Mouse (Mus musculus) C2C12 (cell line): ENCODE data around the gene Fez2. TPM values are rescaled to one million over a fixed set of nuclear protein-coding genes. Genes with fewer than 3 reads are reported as not detected.
A peak's percentile ranks its signal among the peaks of the same experiment; 100 is the strongest.

Experiments
- H3K27me3 ChIP-seq: one replicate; pipeline ENCODE4 v1.6.1; 2011; ENCODE audit not compliant: control insufficient read depth, insufficient read depth, insufficient read length
- H3K36me3 ChIP-seq: one replicate; pipeline ENCODE4 v1.6.1; 2011; ENCODE audit not compliant: control insufficient read depth, insufficient read depth
- H3K4me3 ChIP-seq: one replicate; pipeline ENCODE4 v1.5.1; 2011; ENCODE audit warnings: mild to moderate bottlenecking, control low read depth; ENCODE audit not compliant: poor library complexity, insufficient read depth, severe bottlenecking
- H3K79me2 ChIP-seq: one replicate; pipeline ENCODE4 v1.6.1; 2011; ENCODE audit not compliant: control insufficient read depth, insufficient read depth
- H3K79me3 ChIP-seq: one replicate; pipeline ENCODE4 v1.6.1; 2011; ENCODE audit warnings: low read depth, control low read depth
- H3ac ChIP-seq: one replicate; pipeline ENCODE3; 2011; ENCODE audit warnings: low read depth; ENCODE audit not compliant: control insufficient read depth, insufficient read length
- CEBPB ChIP-seq: IDR thresholded peaks from one replicate; pipeline ENCODE4 v1.6.1; 2011; ENCODE audit warnings: low read depth, mild to moderate bottlenecking, control low read depth, moderate library complexity
- CTCF ChIP-seq: IDR thresholded peaks from one replicate; pipeline ENCODE4 v1.5.1; 2011; ENCODE audit not compliant: control insufficient read depth, insufficient read depth, insufficient read length
- FOSL1 ChIP-seq: IDR thresholded peaks from one replicate; pipeline ENCODE4 v1.8.0; 2011; ENCODE audit warnings: mild to moderate bottlenecking, low read length; ENCODE audit not compliant: poor library complexity, insufficient read depth, severe bottlenecking
- MAX ChIP-seq: IDR thresholded peaks from one replicate; pipeline ENCODE4 v1.6.1; 2011; ENCODE audit warnings: mild to moderate bottlenecking, control low read depth
- MYOD1 ChIP-seq: IDR thresholded peaks from one replicate; pipeline ENCODE4 v1.6.1; 2011; ENCODE audit warnings: low read depth; ENCODE audit not compliant: control insufficient read depth, insufficient read length
- MYOG ChIP-seq: IDR thresholded peaks from one replicate; pipeline ENCODE4 v1.6.1; 2011; ENCODE audit not compliant: control insufficient read depth, insufficient read length; ENCODE audit errors: extremely low read depth
- USF1 ChIP-seq: IDR thresholded peaks from one replicate; pipeline ENCODE4 v1.6.1; 2011; ENCODE audit warnings: low read depth, mild to moderate bottlenecking, control low read depth, moderate library complexity
- long read RNA-seq, 2 experiments: library from polyadenylated mRNA; unstranded; transcript quantifications; one replicate each; pipeline ENCODE4 v2.0.0; 2019 to 2020
- polyA plus RNA-seq: library from polyadenylated mRNA; unstranded; fragments of >200 nt; fragmentation: generic; extraction: Trizol; gene quantifications from one replicate; pipeline ENCODE4 v1.2.1, GENCODE M21; 2012; ENCODE audit warnings: missing spikeins

The Fez2 gene
- 31.9 TPM for polyA plus RNA-seq
- long read RNA-seq, experiment 1, transcript Fez2-201 (8 exons, 1,939 nt), result major isoform, 50 of 60 reads
- long read RNA-seq, experiment 1, partial matches to known transcripts, result 4 of 60 reads
- long read RNA-seq, experiment 1, other reads (novel, unspliced or antisense), result 6 of 60 reads
- long read RNA-seq, experiment 2, transcript Fez2-201 (8 exons, 1,939 nt), result major isoform, 644 of 716 reads
- long read RNA-seq, experiment 2, transcript Fez2-202 (9 exons, 2,041 nt), result minor isoform, 9 of 716 reads
- long read RNA-seq, experiment 2, partial matches to known transcripts, result 28 of 716 reads
- long read RNA-seq, experiment 2, other reads (novel, unspliced or antisense), result 29 of 716 reads

GRCm38 (mm10) chr17:78417381-78418281 lies at the start of gene Fez2:
Fez2 (minus strand) TSS chr17:78418152.
- H3K79me2 ChIP-seq, result peaks cover 35% of the 10 kb centered on the region
- TF ChIP-seq USF1 (no peak), MYOD1 (no peak), CEBPB (no peak)
- H3K4me3 ChIP-seq, result peak within 1 kb of the TSS; percentile 69
- H3ac ChIP-seq, result peak within 1 kb of the TSS; percentile 78
- peaks cover 22% of the 10 kb centered on the region for H3K79me3 ChIP-seq
- no peaks in the 10 kb centered on the region for H3K36me3 ChIP-seq
- H3K27me3 ChIP-seq, result no peaks in the 10 kb centered on the region

- Histone ChIP-seq H3K36me3 (no peaks in the 10 kb centered on the region), H3K27me3 (no peaks in the 10 kb centered on the region)
- TF ChIP-seq CTCF (no peak), MYOD1 (no peak), MAX (no peak), USF1 (no peak), MYOG (no peak), CEBPB (no peak), FOSL1 (no peak)
Observed at GRCm38 (mm10) chr17:78465500-78465899, 47.5 kb upstream of the Fez2 start.

GRCm38 (mm10) chr17:78465071-78465470 lies 47.1 kb upstream of the Fez2 start:
- no peaks in the 10 kb centered on the region for H3K79me2 ChIP-seq
- TF ChIP-seq MYOD1, result no peak
- TF ChIP-seq USF1, result peak; percentile 71
- no peaks in the 10 kb centered on the region for H3K79me3 ChIP-seq
- no peaks in the 10 kb centered on the region for H3K27me3 ChIP-seq
- H3ac ChIP-seq, result no peak overlapping the region
- H3K36me3 ChIP-seq, result no peaks in the 10 kb centered on the region
- H3K4me3 ChIP-seq, result no peak overlapping the region

More at GRCm38 (mm10) chr17:78465500-78465899, 47.5 kb upstream of the Fez2 start:
- no peaks in the 10 kb centered on the region for H3K79me3 ChIP-seq
- no peaks in the 10 kb centered on the region for H3K79me2 ChIP-seq
- no peak overlapping the region for H3ac ChIP-seq
- no peak overlapping the region for H3K4me3 ChIP-seq

- no peaks in the 10 kb centered on the region for H3K36me3 ChIP-seq
- no peaks in the 10 kb centered on the region for H3K27me3 ChIP-seq
- H3K4me3 ChIP-seq, result no peak overlapping the region
- TF ChIP-seq MAX (no peak), USF1 (no peak), CTCF (no peak), MYOD1 (no peak), MYOG (no peak), FOSL1 (no peak), CEBPB (no peak)
- no peak overlapping the region for H3ac ChIP-seq
- H3K79me2 ChIP-seq, result no peaks in the 10 kb centered on the region
- H3K79me3 ChIP-seq, result no peaks in the 10 kb centered on the region
Observed at GRCm38 (mm10) chr17:78460140-78460539, 42.2 kb upstream of the Fez2 start.

GRCm38 (mm10) chr17:78455556-78455955 lies 37.6 kb upstream of the Fez2 start:
- Histone ChIP-seq H3K79me2 (no peaks in the 10 kb centered on the region), H3K4me3 (no peak overlapping the region), H3ac (no peak overlapping the region), H3K27me3 (no peaks in the 10 kb centered on the region), H3K79me3 (no peaks in the 10 kb centered on the region), H3K36me3 (no peaks in the 10 kb centered on the region)
- no peak for TF ChIP-seq USF1
- TF ChIP-seq MAX, result no peak
- no peak for TF ChIP-seq MYOD1
- TF ChIP-seq CEBPB, result no peak
- no peak for TF ChIP-seq MYOG
- no peak for TF ChIP-seq CTCF
- no peak for TF ChIP-seq FOSL1

- Histone ChIP-seq H3K4me3 (no peak overlapping the region), H3K36me3 (no peaks in the 10 kb centered on the region), H3K79me2 (no peaks in the 10 kb centered on the region), H3K27me3 (no peaks in the 10 kb centered on the region), H3ac (no peak overlapping the region), H3K79me3 (no peaks in the 10 kb centered on the region)
- TF ChIP-seq CEBPB, result no peak
- peak; percentile 28 for TF ChIP-seq CTCF
Observed at GRCm38 (mm10) chr17:78455114-78455513, 37.2 kb upstream of the Fez2 start.
